Mouse (Mus musculus): ENCODE results near the gene Strada.

DNA sequence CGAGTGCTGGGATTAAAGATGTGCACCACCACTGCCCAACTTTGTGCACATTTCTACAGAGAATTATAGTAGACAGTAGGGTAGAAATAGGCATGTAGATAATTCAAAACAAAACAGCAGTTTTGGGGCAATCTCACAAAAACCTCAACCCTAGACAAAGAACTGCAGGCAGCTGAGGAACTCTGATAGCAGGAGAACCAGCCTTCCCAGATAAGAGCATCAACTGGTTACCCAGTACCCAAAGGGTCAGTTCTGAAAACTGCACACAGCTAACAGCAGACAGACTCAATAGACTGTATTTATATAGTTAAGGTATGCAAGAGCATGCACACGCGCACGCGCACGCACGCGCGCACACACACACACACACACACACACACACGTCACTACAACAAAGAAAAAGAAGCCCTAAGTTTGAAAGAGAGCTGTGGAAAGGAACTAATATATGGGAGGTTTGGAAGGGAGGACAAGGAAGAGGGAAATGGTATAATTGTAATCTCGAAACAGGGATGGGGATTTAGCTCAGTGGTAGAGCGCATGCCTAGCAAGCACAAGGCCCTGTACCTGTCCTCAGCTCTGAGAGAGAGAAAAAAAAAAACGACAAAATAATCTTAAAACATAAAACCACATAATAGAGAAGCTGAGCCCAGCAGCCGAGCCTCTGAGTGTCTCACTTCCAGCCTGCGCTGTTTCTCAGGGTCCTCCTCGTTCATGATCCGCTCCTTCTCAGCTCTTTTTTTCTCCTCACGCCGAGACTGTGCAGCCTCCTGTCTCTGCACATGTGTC lies 438 bp downstream of the Strada start:
- TF ChIP-seq CTCF (IDR thresholded peaks at IDR 0.05; ENCODE audit: extremely low read depth, insufficient read depth, insufficient read length, insufficient replicate concordance) = no peak
- TF ChIP-seq POLR2A (IDR thresholded peaks at IDR 0.05; ENCODE audit: low read depth, low read length) = no peak

Data from spleen, adult 2 months (tissue).